Mouse (Mus musculus) gastrocnemius, postnatal 14 days (tissue): ENCODE data around the gene Reep3. TPM values are rescaled to one million over a fixed set of nuclear protein-coding genes. Genes with fewer than 3 reads are reported as not detected.

Source experiments
- DNase-seq: peaks from one replicate; pipeline ENCODE4 v3.0.0; 2021; ENCODE audit warnings: mixed read lengths
- intact Hi-C: fragments of 180-260 bp; cut with DNase I; formaldehyde crosslinking; loops from one replicate; pipeline ENCODE4 v1.15.1; 2025; ENCODE audit warnings: low total_unique reads
- total RNA-seq, 2 experiments: library from RNA; stranded (reverse); gene quantifications; 2 replicates each; pipeline ENCODE4 v1.2.3; 2021

Gene Reep3
- total RNA-seq, 2 experiments from 2014 or later = 16.9 to 18.6 TPM

DNA sequence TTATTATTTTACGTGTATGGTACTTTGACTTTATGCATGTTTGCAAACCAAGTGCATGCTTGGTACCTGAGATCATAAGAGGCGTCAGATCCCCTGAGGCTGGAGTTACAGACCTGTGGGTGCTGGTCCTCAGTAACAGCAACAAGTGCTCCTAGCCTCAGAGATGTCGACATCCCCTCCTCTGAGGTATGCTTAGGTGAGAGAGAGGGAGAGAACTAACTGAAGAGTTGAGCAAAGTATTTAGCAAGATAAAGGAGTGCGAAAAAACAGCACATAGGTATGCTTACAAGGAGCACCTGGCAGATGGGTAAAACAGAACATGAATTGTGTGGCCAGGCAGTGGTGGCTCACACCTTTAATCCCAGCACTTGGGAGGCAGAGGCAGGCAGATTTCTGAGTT is 6.1 kb downstream of the Reep3 start:
- no peak for DNase-seq
- intact Hi-C loops = no loop called here

DNA sequence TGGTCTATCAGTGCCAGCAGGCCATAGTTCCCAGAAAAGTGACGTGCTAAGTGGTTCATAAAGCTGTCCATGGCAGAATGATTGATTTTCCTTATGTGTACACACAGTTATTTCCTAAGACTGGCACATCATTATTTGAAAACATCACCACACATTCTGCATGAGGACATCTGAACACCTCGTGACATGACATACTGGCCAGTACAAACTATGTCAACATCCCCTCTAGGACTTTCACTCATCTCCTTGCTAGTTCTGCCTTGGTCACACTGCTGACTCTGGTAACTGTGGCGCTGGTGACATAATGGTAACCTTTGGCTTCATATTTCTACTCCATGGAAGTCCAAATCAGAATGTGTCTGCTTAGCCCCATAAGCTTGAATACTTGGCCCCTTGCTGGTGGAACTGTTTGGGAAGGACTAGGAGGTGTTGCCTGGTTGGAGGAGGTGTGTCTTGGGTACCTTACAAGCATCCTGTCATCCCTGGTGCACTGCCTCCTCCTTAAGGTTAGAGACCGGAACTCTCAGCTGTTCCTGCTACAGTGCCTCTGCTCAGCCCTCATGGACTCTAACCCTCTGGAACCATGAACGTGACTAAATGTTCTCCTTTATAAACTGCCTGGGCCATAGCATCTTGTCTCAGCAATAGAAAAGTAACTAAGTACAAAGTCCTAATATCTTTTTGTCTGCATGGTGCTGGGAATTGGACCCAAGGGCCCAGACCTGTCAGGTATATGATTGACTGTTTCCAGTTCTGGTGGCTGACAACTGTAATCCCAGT is 9.1 kb downstream of the Reep3 start:
- intact Hi-C loops = no loop called here
- DNase-seq = no peak

DNA sequence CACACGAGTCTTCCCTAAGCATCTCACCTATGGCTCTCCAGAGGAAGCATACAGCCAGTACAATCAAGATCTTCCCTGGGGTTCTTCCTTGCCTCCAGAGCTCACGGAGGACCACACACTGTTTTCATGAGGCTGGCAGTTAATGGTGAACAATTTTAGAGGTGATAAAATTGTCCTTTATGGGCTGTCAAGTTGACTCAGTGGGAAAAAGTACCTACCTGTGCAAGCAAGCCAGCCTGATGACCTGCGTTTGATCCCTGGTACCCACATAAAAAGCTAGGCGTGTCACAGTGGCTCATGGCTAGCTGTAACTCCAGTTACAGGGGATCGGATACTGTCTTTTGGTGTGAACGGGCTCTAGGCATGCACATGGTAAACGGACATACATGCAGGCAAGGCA is 10.8 kb downstream of the Reep3 start:
- no peak for DNase-seq
- intact Hi-C loops = no loop called here

DNA sequence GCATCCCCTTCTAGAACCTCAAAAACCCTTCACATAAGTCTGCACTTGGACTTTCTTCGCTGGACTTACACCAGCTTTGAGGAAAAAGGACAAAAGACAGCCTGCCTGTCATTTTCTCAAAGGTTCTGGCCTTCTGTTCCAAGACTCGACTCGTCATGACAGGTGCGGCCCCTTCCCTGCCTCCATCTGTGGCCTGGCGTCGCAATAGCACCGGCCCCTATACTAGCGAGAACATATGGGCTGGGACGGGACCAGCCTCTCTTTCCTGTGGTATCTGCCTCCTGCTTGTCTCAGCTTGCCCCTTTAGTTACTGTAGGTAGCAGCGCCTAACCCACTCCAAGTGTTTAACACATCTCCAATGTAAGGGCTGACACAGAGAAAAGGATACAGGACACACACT is 11.6 kb downstream of the Reep3 start:
- DNase-seq = no peak
- intact Hi-C loops = no loop called here

DNA sequence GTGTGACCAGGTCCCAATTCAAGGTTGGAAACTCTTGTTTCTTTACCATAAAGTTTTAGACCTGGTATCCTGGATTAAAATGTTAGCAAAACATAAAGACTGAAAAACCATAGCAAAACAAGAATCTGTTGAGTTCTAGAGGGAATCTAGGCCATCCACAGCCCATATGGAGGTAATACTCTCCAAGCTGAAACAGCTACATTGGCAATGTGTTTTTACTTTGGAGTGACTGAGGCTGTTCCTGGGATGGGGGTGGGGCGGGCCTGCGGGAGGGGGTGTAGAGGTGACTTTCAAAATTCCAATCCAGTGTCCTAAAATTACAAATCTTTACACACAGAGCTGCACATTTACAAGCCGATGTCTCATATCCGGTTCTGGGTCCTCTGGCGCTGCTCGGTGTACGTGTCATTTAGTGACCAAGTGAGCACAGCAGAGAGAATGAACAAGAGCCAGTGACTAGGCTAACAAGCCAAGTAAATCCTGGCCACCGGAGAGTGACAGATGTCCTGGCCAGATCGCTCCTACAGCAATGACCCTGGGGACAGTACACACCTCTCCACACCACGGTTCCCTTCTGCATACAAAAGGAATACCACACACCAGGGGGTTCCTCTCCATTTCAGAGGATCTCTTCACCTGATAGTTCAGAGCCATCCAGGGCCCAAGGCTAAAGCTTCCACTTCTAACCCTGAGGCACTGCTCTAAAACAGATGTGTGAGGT is 13.1 kb downstream of the Reep3 start:
- intact Hi-C loops = no loop called here
- peak; percentile 31 for DNase-seq

DNA sequence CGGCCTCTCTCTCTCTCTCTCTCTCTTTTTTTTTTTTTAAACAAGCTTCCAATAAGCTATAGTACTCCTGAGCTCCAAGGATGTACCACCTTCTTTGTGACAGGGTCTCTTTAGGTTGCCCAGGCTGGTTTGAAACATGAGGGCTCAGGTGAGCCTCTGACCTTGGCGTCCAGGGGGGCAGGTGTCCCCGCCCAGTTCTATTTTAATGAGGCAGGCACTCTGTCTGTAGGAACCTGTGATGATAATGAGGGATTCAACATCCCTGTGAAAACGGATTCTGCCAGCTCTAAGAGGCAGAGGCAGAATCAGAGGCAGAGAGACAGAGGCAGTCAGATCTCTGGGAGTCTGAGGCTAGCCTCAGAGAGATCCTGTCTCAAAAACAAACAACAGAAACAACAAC is 14.2 kb downstream of the Reep3 start:
- intact Hi-C loops = no loop called here
- DNase-seq = no peak

DNA sequence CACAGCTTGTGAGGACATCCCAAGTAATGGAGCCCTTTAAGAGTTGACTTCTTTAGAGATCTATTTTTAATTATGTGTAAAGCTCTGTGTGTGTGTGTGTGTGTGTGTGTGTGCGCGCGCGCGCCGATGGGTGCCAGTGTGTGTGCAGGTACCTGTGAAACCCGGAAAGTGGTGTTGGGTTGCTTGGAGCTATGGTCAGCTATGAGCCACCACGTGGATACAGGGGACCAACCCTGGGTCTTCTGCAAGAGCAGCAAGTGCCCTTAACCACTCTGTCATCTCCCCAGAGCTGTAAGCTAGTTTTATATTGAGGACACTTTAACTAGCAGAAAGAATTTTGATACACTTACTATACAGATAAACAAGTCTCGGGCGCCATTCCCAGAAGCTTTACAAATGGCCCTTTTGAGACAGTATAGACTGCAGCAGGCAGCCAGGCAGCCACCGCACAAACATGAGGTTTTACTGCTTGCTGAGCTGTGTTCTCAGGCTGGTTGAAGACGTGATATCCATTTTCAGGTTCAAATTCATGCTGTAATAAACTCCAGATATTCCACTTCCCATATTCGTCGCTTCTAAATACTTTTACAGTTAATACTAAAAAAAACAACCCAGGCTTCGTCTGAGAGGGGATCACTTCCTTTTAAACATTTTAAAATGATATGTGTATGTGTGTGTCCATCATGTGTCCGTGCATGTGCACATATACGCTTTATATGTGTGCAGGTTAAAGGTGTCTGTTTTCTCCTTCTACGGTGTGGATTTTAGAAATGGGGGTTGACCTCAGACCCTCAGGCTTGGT is 15.3 kb downstream of the Reep3 start:
- no peak for DNase-seq

DNA sequence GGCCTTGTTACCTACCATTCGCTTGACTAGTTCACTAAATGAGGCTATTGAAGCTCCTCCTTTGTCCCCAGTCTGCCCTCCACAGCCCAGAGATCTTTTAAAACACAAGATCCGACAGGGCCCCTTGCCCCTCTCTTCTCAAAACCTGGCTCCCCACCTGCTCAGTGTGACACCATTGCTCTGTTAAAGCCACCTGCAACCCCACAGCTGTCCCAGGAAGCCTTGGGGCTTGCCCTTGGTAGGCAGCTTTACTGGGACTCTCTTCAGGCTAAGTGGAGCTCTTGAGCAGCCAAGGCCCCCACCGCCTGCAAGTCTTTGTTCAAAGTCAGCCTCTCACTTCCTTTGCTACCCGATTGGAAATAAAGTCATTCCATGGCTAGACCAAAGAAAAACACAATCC is 17.7 kb downstream of the Reep3 start:
- intact Hi-C loops = no loop called here
- no peak for DNase-seq

More for the DNA sequence above, 15.3 kb downstream of the Reep3 start:
- intact Hi-C loops = no loop called here

DNA sequence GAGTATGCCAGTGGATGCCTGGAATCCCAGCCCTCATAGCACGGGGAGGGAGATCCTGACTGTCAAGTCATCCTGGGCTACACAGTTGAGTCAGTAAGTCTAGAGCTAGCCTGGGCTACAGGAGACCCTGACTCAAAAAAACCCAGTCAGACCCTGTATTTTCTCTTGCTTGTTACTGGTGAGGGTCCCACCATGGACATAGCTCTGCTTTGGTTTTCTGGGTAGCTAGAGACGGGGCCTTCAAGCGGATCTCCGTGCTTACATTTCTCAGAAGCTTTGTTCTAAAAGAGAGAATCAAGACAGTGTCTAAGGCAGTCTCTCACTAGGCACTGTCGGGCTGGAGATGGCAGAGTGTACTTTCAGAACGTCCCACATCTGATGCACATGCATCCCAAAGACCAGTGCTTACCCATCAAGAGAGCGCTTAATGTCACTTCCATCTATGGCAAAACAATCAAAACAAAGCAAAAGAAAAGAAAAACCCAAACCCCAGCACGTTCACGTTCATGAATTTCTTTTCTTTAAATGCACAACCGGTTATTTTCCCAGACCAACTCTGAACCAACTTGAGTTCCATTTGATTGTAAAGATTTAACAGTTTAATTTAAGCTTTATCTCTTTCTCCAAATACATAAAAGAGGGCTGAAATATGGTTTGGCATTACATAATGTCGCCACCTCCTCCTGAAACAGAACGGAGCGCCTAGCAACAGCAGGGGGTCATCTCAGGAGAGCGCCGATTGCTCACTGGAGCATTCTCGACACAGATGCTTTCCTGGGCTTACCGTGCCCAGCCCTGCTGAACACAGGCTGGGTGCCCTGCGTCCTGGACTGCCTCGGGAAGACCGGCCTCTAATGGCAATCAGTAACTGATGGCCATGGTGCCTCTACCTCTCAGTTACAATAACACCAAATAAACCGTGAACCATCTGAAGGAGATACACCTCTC is 20.5 kb downstream of the Reep3 start:
- intact Hi-C loops = no loop called here
- DNase-seq = peak; percentile 42

DNA sequence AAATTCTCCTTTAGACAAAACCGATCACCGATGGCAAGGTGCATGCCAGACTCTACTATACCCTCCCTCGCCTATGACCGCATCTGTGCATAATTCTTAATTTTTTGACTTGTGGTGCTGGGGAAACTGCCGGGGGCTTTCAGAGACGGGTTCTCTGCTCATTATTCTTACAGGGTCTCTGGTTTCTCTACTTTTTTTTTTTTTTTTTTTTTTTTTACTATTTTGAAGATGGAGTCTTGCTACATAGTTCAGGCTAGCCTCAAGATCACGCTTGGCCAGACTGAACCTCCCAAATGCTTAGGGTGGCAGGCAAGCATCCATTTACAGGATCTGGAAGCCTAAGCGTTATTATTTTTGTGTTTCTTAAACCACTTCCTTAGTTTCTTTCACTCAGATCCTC is 23.2 kb downstream of the Reep3 start:
- intact Hi-C loops = no loop called here
- DNase-seq = no peak

DNA sequence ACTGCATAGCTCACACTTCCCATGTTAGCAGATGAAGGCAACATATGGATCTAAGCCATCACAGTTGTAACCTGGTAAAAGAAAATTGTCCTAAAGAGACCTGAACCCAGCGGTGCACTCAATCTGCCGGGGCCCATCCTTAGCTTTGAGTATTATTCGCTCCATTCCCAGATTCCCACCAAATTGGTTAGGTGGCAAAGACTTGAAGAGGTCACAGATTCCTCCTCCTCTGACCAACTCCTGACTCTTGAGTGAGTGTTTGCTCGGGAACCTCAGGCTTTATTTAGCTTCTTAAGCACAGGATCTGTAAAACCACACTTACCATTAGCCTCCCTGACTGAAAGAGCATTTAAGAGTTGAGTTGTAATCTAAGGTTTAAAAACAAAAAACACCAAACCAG is 24.1 kb downstream of the Reep3 start:
- intact Hi-C loops = no loop called here
- no peak for DNase-seq

DNA sequence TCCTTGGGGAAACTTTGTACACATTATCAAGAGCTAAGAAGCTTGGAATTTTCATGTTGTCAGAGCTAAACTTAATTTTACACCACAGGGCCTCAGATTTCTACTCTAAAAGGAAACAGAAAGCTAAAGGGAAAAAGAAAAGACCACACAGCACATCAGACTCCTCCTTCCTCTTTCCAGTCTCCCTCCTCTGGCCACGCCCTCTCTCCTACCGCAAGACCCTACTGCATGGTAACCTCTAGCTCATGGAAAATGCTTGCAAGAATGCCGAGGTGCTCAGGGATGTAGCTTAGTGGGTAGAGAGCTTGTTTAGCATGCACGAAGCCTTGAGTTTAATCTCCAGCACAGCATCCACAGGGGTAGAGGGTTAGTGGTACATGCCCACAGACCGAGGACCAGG is 24.9 kb downstream of the Reep3 start:
- DNase-seq = no peak
- intact Hi-C loops = no loop called here

DNA sequence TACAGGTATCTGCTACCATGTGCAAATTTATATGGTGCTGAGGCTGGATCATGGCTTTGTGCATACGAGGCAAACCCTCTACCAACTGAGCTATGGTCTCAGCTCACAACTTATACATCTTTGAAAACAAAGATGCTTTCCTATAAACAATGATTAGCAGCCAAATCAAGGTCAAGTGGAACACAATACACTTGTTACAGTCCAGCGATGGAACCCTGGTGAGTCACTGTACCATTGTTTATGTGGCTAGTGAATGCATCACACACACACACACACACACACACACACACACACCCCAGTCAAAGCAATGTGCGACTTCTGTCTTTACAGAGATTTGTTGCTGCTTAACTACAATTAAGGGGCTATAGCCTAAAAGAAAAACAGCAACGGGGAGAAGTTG is 25.4 kb downstream of the Reep3 start:
- intact Hi-C loops = no loop called here
- DNase-seq = no peak

DNA sequence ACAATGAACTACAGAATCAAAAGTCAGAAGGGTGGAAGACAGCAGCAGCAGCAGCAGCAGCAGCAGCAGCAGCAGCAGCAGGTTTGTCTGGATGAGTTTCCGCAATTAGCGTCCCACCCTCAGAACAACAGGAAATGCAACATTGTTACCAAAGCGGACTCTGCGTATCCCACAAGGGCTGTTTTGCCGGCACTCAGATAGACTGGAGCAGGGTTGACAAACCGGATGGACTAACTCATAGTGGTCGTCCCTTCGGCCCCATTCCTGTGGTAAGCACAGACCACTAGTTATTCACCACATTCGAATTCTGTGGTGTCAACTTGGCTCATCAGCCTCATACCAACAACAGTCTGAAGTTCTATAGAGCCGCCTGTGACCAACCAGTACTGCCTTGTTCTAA is 27.7 kb downstream of the Reep3 start:
- no peak for DNase-seq
- intact Hi-C loops = no loop called here

DNA sequence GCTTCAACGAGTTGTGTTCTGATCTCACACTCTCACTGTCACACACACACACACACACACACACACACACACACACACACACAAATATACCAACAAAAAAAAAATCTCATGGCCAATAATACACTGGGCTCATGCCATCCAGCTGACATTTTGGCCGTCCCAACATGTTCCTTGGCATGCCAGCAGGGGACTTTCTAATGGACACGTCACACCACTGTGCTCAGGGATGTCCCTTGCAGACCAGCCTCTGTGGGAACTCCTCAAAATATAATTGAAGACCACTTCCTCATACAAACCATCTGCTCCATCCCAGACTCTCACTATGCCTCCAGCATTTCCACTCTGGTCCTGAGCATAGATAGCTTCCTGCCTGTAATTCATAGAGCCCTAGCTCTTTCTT is 30.3 kb downstream of the Reep3 start:
- intact Hi-C loops = no loop called here
- peak; percentile 15 for DNase-seq

DNA sequence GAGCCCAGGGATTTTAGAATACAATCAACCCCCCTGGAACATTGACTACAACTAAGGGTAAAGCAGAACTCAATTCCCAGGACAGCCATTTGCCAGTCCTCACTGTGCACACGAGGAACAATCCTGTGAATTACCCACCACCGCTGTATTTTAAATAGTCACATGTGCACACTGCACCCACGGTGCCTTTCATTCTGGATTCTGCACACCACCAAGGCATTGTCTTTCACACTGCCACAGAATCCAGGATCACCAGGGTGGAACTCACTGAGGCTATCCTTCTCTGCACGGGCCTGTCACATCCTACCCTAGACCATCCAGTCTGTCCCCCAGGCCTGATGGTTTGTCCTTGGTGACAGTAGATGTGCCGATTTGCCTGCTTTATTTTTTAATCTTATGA is 30.8 kb downstream of the Reep3 start:
- intact Hi-C loops = no loop called here
- DNase-seq = no peak

DNA sequence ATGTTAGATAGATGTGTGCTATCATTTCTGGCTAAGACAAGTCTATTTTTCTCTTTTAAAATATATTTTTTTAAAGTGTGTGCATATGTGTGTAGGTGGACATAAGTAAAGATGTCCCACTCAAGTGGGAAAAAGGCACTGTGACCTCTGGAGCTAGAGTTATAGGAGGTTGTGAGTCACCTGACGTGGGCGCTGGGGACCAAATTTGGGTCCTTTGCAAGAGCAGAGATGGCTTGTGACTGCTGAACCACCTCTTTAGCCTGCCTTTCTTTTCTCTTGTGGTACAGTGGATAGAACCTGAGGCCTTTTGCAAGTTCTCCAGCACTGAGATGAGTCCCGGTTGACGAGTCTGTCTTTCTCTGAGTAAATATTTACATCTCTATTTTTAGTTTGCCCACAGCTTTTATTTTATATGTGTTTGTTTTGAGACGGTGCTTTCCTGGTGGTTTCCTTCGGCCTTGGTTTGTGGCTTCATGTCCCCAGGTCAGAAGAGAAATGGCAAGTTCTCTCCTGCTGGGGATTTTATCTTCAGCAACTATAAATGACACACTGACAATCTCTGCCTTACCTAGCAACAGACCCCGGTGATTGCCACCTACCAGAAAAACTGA is 31.4 kb downstream of the Reep3 start:
- no peak for DNase-seq
- intact Hi-C loops = no loop called here

DNA sequence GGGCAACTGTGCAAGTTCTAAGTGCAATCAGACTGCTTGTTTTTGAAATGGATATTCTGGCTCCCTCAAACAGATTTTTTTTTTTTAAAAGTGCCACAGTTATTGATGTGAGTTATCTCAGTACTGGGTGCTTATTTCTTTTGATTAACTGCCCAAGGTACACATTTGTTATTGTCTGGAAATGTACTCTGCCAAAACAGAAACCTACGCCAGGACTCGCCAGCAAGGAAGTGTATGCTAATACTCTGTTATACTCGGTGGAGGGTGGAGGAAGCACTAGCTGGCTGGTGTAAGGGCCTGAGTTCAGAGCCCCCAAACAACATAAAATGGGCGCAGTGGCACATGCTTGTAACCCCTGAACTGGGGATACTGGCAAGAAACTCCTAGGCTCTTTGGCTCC is 34.9 kb downstream of the Reep3 start:
- no peak for DNase-seq
- intact Hi-C loops = no loop called here

DNA sequence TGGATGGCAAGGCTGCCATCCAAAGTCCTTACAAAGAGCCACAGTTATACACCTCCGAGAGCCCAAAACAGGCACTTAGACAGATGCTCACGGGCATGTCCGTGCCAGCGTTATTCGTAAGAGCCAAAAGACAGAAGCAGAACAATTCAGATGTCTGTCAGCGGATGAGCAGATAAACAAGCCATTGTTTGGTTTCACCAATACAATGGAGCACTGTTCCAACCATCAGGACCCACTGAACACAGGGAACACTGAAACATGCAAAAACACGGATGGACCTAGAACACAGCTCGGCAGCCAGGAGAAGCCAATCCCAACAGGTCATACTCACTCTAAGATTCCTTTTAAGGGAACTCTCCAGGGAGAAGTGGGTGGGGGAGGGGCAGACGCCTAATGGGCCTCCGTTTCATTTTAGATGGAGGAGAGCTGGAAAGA is 35.4 kb downstream of the Reep3 start:
- peak; percentile 35 for DNase-seq
- intact Hi-C loops = no loop called here
